Mouse (Mus musculus): ENCODE results near the gene Bod1. TPM values are rescaled to one million over a fixed set of nuclear protein-coding genes. Genes with fewer than 3 reads are reported as not detected.

Bod1 gene
- polyA plus RNA-seq, 1 experiment: 18.0 TPM

DNA sequence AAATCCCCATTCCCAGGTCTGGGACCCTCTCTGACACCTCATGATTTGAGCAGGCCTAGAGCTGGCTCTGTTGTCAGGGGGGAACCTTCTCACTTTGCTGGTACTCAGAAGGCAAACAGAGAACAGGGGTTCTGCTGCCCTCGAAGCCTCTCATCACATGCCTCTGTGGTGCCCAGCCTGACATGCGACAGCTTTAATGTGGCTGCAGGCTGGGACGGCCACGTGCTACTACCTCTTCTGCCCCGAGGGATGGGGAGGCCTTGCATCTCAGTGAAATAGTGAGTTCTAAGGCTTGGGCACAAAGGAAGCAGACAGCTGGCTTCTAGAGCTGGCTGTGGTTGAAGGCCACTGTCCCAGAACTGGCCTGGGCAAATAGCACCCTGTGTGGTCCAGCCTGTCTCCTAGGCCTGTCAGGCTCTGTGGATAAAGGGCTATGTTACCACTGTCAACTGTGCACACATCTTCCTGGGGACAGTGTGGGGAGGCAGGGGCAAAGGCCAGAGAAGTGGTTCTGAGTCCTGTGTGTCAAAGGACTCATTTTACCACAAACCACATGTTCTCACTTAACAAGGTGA is 8.7 kb downstream of the Bod1 start:
- TF ChIP-seq CTCF (IDR thresholded peaks at IDR 0.05; ENCODE audit: control insufficient read depth, insufficient read depth, low read length) (no peak), POLR2A (IDR thresholded peaks at IDR 0.05; ENCODE audit: borderline replicate concordance, control insufficient read depth, low read depth, low read length) (no peak)
- 77% methylated on average over 5 of the region's 5 CpGs for WGBS
- Histone ChIP-seq H3K27ac (ENCODE audit: control insufficient read depth, insufficient read depth, low read depth, low read length, poor library complexity) (no peak overlapping the region), H3K4me1 (ENCODE audit: control insufficient read depth, insufficient read depth, low read length) (no peaks in the 10 kb centered on the region), H3K4me3 (replicated peaks; ENCODE audit: control insufficient read depth, low read depth, low read length) (no peak overlapping the region)

DNA sequence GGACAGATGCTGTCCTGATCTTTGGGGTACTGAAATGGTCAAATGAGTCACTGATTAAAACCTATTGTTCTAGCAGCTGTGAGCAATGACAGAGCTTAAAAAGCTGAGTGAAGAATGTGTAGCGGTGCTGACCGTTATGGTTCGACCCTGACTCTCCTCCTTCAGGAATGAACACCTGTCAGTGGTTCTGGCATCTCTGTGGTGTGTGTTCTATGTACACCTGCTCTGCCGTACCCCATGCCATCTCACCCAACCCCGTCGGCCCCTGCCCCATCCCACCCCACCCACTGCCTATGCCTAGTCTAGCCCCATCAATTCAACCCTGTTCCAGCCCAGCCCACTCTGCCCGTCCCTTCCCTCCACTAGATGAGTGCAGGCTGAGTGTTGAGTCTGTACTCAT is 9.5 kb downstream of the Bod1 start:
- TF ChIP-seq POLR2A (IDR thresholded peaks at IDR 0.05; ENCODE audit: borderline replicate concordance, control insufficient read depth, low read depth, low read length): no peak
- no peak for TF ChIP-seq CTCF (IDR thresholded peaks at IDR 0.05; ENCODE audit: control insufficient read depth, insufficient read depth, low read length)
- H3K27ac ChIP-seq (ENCODE audit: control insufficient read depth, insufficient read depth, low read depth, low read length, poor library complexity): no peak overlapping the region
- H3K4me1 ChIP-seq (ENCODE audit: control insufficient read depth, insufficient read depth, low read length): no peaks in the 10 kb centered on the region
- no peak overlapping the region for H3K4me3 ChIP-seq (replicated peaks; ENCODE audit: control insufficient read depth, low read depth, low read length)
- WGBS: 85% methylated on average over 7 of the region's 7 CpGs

DNA sequence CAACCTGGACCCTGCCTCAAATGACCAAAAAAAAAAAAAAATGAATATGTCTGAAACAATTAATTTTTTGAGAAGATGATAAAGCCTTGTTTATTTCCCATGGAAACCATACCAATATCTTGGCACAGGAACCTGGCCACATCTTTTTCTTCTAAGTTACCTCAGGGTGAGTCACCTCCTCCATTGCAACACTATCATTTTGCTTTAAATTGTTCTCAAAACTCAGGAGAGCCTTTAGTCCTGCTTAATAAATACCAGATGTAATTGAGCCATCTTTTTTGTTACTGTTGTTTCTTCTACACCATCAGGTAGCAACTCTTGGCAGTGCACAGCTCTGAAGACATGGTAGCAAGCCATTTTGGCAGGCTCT is 13.9 kb downstream of the Bod1 start:
- Histone ChIP-seq H3K27ac (ENCODE audit: control insufficient read depth, insufficient read depth, low read depth, low read length, poor library complexity) (no peak overlapping the region), H3K4me3 (replicated peaks; ENCODE audit: control insufficient read depth, low read depth, low read length) (no peak overlapping the region), H3K4me1 (ENCODE audit: control insufficient read depth, insufficient read depth, low read length) (no peaks in the 10 kb centered on the region)
- TF ChIP-seq CTCF (IDR thresholded peaks at IDR 0.05; ENCODE audit: control insufficient read depth, insufficient read depth, low read length): no peak
- TF ChIP-seq POLR2A (IDR thresholded peaks at IDR 0.05; ENCODE audit: borderline replicate concordance, control insufficient read depth, low read depth, low read length): no peak

DNA sequence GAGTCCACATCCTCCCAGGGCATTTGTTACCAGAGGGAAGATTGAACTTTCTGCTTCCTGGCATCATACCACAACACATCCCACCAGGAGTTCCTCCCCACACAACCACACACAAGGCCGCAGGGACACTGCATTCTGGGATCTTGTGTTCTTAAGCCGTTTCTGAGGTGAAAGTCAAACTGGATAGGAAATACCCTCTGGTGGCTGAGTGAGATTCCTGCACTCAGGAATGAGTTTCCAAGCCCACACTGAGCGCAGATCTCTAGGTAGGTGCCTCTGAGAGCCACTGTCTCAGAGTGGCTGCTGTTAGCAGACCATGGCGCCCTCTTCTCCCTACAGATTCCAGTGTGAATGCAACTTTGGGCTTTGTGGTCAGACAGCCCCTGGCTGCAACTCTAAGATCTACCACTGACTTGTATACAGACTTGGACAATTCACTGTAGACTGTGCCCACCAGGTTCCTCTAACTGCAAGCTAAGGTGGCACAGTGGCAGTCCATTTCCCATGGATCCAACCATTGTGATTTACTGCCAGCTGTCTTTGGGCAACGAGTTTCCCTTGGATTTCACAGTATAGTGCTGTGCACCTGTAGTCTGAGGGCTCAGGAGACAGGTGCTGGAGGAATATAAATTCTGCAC is 14.4 kb downstream of the Bod1 start:
- WGBS: 64% methylated on average over 5 of the region's 5 CpGs
- TF ChIP-seq POLR2A (IDR thresholded peaks at IDR 0.05; ENCODE audit: borderline replicate concordance, control insufficient read depth, low read depth, low read length): no peak
- no peak for TF ChIP-seq CTCF (IDR thresholded peaks at IDR 0.05; ENCODE audit: control insufficient read depth, insufficient read depth, low read length)
- H3K4me3 ChIP-seq (replicated peaks; ENCODE audit: control insufficient read depth, low read depth, low read length): no peak overlapping the region

DNA sequence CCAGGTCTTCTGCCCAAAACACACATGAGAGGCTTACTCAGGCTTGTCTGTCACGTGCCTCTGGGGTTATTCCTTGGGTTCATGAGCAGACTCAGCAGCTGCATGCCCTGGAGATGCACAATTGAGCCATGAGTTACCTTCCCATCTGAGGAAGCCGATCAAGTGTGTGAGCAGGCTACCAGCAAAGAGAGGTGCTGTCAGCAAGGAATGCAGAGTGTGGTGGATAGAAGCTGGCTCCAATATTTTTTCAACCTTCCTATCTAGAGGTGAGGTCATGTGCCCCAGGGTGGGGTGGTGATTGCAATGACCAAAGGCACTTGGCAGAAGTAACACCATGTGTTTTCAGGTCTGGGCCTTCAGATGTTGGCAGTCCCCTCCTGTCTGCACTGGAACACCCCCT is 22.2 kb downstream of the Bod1 start:
- WGBS: 64% methylated on average over 2 of the region's 2 CpGs
- Histone ChIP-seq H3K4me1 (ENCODE audit: control insufficient read depth, insufficient read depth, low read length) (no peaks in the 10 kb centered on the region), H3K27ac (ENCODE audit: control insufficient read depth, insufficient read depth, low read depth, low read length, poor library complexity) (no peak overlapping the region), H3K4me3 (replicated peaks; ENCODE audit: control insufficient read depth, low read depth, low read length) (no peak overlapping the region)
- no peak for TF ChIP-seq POLR2A (IDR thresholded peaks at IDR 0.05; ENCODE audit: borderline replicate concordance, control insufficient read depth, low read depth, low read length)
- TF ChIP-seq CTCF (IDR thresholded peaks at IDR 0.05; ENCODE audit: control insufficient read depth, insufficient read depth, low read length): no peak

More for the DNA sequence above, 14.4 kb downstream of the Bod1 start:
- H3K4me1 ChIP-seq (ENCODE audit: control insufficient read depth, insufficient read depth, low read length): no peaks in the 10 kb centered on the region
- no peak overlapping the region for H3K27ac ChIP-seq (ENCODE audit: control insufficient read depth, insufficient read depth, low read depth, low read length, poor library complexity)

DNA sequence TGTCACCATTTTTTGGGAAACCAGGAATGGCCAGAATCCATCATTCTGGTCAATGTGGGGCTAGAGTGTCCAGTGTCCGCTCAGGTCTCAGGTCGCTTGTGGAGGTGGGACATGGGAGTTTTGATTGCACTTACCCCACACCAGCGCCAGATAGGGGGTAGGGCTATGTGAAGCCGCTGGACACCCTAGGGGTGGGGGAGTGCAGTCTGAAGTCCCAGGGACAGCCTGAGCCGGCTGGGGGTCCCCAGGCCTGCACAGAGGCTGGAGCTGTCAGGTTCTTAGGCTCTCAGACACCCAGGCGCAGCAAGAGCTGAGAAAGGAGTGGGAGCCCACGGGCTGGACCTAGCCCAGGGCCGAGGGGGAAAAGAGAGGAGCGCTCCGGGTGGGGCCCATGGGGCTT is 24.4 kb downstream of the Bod1 start:
- Histone ChIP-seq H3K27ac (ENCODE audit: control insufficient read depth, insufficient read depth, low read depth, low read length, poor library complexity) (no peak overlapping the region), H3K4me3 (replicated peaks; ENCODE audit: control insufficient read depth, low read depth, low read length) (no peak overlapping the region), H3K4me1 (ENCODE audit: control insufficient read depth, insufficient read depth, low read length) (no peaks in the 10 kb centered on the region)
- WGBS: 81% methylated on average over 10 of the region's 10 CpGs
- no peak for TF ChIP-seq POLR2A (IDR thresholded peaks at IDR 0.05; ENCODE audit: borderline replicate concordance, control insufficient read depth, low read depth, low read length)
- no peak for TF ChIP-seq CTCF (IDR thresholded peaks at IDR 0.05; ENCODE audit: control insufficient read depth, insufficient read depth, low read length)

DNA sequence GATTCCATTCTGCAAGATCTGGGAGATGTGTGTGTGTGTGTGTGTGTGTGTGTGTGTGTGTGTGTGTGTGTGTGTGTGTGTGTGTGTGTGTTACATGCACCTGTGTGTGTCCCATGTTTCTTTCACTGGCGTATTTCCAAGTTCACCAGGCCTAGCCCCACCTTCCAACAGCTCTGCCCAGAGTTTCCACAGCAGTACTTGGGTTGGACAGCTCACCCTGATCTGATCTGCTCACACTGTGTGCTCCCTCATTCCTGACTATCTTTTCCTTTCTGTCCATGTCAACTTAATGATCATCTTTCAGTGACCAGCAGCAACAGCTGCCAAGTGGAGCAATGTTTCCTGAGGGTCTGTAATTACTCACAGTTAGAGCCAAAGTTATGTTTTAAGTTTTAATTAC is 25.1 kb downstream of the Bod1 start:
- TF ChIP-seq POLR2A (IDR thresholded peaks at IDR 0.05; ENCODE audit: borderline replicate concordance, control insufficient read depth, low read depth, low read length): no peak
- no peak for TF ChIP-seq CTCF (IDR thresholded peaks at IDR 0.05; ENCODE audit: control insufficient read depth, insufficient read depth, low read length)
- H3K4me1 ChIP-seq (ENCODE audit: control insufficient read depth, insufficient read depth, low read length): no peaks in the 10 kb centered on the region
- WGBS: 70% methylated on average over 1 of the region's 1 CpGs
- H3K27ac ChIP-seq (ENCODE audit: control insufficient read depth, insufficient read depth, low read depth, low read length, poor library complexity): no peak overlapping the region
- no peak overlapping the region for H3K4me3 ChIP-seq (replicated peaks; ENCODE audit: control insufficient read depth, low read depth, low read length)

DNA sequence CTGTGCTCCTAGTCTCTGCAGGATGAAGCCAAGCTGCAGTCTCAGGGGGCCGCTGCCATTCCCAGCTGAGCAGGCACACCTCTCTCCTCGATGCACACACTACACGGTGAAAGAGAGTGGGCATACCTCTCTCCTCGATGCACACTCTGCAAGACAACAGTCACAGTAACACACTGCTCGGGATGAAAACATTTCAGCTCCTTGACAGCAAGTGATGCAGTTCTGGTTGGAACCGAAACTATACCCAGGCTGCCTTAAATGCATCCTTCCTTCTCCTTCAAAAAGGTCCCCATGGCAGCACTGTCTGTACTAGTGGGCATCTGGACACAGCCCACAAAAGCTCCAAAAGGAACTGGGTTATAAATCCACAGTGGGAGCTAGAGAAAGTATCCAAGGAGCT is 28.6 kb downstream of the Bod1 start:
- Histone ChIP-seq H3K4me1 (ENCODE audit: control insufficient read depth, insufficient read depth, low read length) (no peaks in the 10 kb centered on the region), H3K4me3 (replicated peaks; ENCODE audit: control insufficient read depth, low read depth, low read length) (no peak overlapping the region), H3K27ac (ENCODE audit: control insufficient read depth, insufficient read depth, low read depth, low read length, poor library complexity) (no peak overlapping the region)
- 72% methylated on average over 6 of the region's 6 CpGs for WGBS
- no peak for TF ChIP-seq CTCF (IDR thresholded peaks at IDR 0.05; ENCODE audit: control insufficient read depth, insufficient read depth, low read length)
- TF ChIP-seq POLR2A (IDR thresholded peaks at IDR 0.05; ENCODE audit: borderline replicate concordance, control insufficient read depth, low read depth, low read length): no peak
